In genomic region chr2:32989376-32989775, GRCm38 (mm10) we compare ENCODE assay signal across 14 mouse cellular contexts.
"Had no signal": no experiment of that assay in that cellular context is flagged by ENCODE, and none has a peak within 500 bp of the region (broad histone marks: within the 10 kb centered on the region; RNA-seq: fewer than 3 reads in every experiment).

No protein-coding gene starts in this region.

- ATAC-seq: liver, postnatal 0 days; midbrain, embryonic 13.5 days had no signal

- H3K9me3 ChIP-seq: limb, embryonic 10.5 days; liver, embryonic 13.5 days; lung, embryonic 15.5 days; midbrain, embryonic 13.5 days; neural tube, embryonic 15.5 days had no signal

- H3K9ac ChIP-seq: liver, embryonic 13.5 days; liver, postnatal 0 days; lung, embryonic 15.5 days; midbrain, embryonic 13.5 days; neural tube, embryonic 15.5 days had no signal

- DNase-seq: kidney, postnatal 10 days; liver, embryonic 13.5 days; liver, postnatal 0 days; lung, postnatal 14 days; right cerebral cortex, adult 18-20 months; thymus, adult 2 months; thymus, postnatal 25 days had no signal

- H3K4me2 ChIP-seq: liver, embryonic 13.5 days; lung, embryonic 15.5 days; midbrain, embryonic 13.5 days; neural tube, embryonic 15.5 days had no signal

- H3K4me3 ChIP-seq: layer of hippocampus, adult 2 months; limb, embryonic 10.5 days; liver, embryonic 13.5 days; lung, embryonic 15.5 days; midbrain, embryonic 13.5 days; myocyte; neural tube, embryonic 15.5 days had no signal

- H3K4me1 ChIP-seq: limb, embryonic 10.5 days; liver, embryonic 13.5 days; lung, embryonic 15.5 days; midbrain, embryonic 13.5 days; neural tube, embryonic 15.5 days had no signal

- H3K27me3 ChIP-seq: lung, embryonic 15.5 days; midbrain, embryonic 13.5 days; neural tube, embryonic 15.5 days had no signal

- H3K36me3 ChIP-seq: limb, embryonic 10.5 days; liver, embryonic 13.5 days; lung, embryonic 15.5 days had no signal

- H3K27ac ChIP-seq: layer of hippocampus, adult 2 months; limb, embryonic 10.5 days; liver, embryonic 13.5 days; lung, embryonic 15.5 days; midbrain, embryonic 13.5 days; neural tube, embryonic 15.5 days; stomach, postnatal 0 days had no signal
